Mouse (Mus musculus): ENCODE measurements around the gene Lrriq1.

DNA sequence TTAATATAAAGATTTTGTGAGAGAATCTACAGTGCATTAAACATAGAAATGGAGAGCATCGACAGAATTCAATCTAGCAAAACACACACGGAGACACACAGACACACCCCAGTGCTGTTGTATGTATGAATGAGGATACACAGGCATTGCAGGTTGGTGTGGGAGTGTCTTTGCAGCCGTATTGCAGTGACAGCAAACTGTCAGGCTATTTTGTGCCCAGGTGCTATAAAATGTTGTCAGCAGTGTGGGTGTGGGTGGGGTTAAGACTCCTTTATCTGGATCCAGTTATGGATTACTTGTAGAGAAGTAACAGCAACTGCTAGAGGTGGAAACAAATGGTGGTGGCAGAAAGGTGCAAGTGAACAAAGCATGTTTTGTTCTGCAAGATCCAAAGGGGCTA, 189.5 kb downstream of the Lrriq1 start:
- no peak for TF ChIP-seq POLR2A (IDR thresholded peaks at IDR 0.05; ENCODE audit: low read depth, low read length)
- TF ChIP-seq CTCF (IDR thresholded peaks at IDR 0.05; ENCODE audit: borderline replicate concordance, insufficient read depth, low read length), result no peak

Measured in embryonic fibroblast, embryonic 13.5 days (primary cell).